Mouse (Mus musculus) macrophage (primary cell): Measurements from ENCODE around the gene Limd2. TPM values are rescaled to one million over a fixed set of nuclear protein-coding genes. Genes with fewer than 3 reads are reported as not detected.
A peak's percentile ranks its signal among the peaks of the same experiment; 100 is the strongest.

Experiments used
- H3K27ac ChIP-seq: fragments of 350-480 bp; formaldehyde crosslinking; 2 replicates; pipeline ENCODE4 v1.9.0; 2021
- H3K36me3 ChIP-seq: fragments of 350-480 bp; formaldehyde crosslinking; 2 replicates; pipeline ENCODE4 v1.9.0; 2021; ENCODE audit errors: inconsistent target
- H3K4me3 ChIP-seq: fragments of 350-480 bp; formaldehyde crosslinking; 2 replicates; pipeline ENCODE4 v1.9.0; 2021; ENCODE audit errors: inconsistent target
- H3K79me2 ChIP-seq: fragments of 350-480 bp; formaldehyde crosslinking; 2 replicates; pipeline ENCODE4 v1.9.0; 2021; ENCODE audit errors: inconsistent target
- WGBS: methylation state at CpG from one replicate; pipeline ENCODE4 v1.1.7; 2026; ENCODE audit warnings: inconsistent platforms; ENCODE audit not compliant: missing documents; 5-methylcytosine and 5-hydroxymethylcytosine counted together
- polyA plus RNA-seq: library from polyadenylated mRNA; stranded (reverse); fragments of 250-400 nt; gene quantifications from 3 replicates; pipeline ENCODE4 v1.2.4, GENCODE M21; 2018; ENCODE audit warnings: inconsistent platforms

Gene Limd2
- polyA plus RNA-seq, 1 experiment from 2014 or later = 80.3 TPM

GRCm38 (mm10) chr11:106159216-106159920 lies 1.3 kb downstream of the Limd2 start:
- H3K4me3 ChIP-seq = peak overlapping the region; percentile 69
- H3K36me3 ChIP-seq = peaks cover 16% of the 10 kb centered on the region; the same call in 1 of the 2 replicates
- H3K79me2 ChIP-seq = peaks cover 32% of the 10 kb centered on the region; the same call in 1 of the 2 replicates
- peak overlapping the region; percentile 79 for H3K27ac ChIP-seq
- 1% methylated on average over 22 of the region's 25 CpGs for WGBS

- peaks cover 11% of the 10 kb centered on the region; the same call in 1 of the 2 replicates for H3K36me3 ChIP-seq
- H3K79me2 ChIP-seq = peaks cover 32% of the 10 kb centered on the region; the same call in 1 of the 2 replicates
- H3K4me3 ChIP-seq = peak overlapping the region; percentile 69
- 17% methylated on average over 9 of the region's 9 CpGs for WGBS
- H3K27ac ChIP-seq = peak overlapping the region; percentile 79
These were observed 1.8 kb downstream of the Limd2 start for GRCm38 (mm10) chr11:106158930-106159215.

GRCm38 (mm10) chr11:106158081-106158929 lies 2.4 kb downstream of the Limd2 start:
- peaks cover 5% of the 10 kb centered on the region; the same call in 1 of the 2 replicates for H3K36me3 ChIP-seq

GRCm38 (mm10) chr11:106157154-106157553 lies 3.5 kb downstream of the Limd2 start:
- no peak overlapping the region for H3K27ac ChIP-seq
- WGBS = 80% methylated on average over 7 of the region's 7 CpGs
- H3K4me3 ChIP-seq = no peak overlapping the region

More at GRCm38 (mm10) chr11:106158081-106158929, 2.4 kb downstream of the Limd2 start:
- peaks cover 32% of the 10 kb centered on the region; the same call in 1 of the 2 replicates for H3K79me2 ChIP-seq
- H3K27ac ChIP-seq = peak overlapping the region; percentile 79
- H3K4me3 ChIP-seq = peak overlapping the region; percentile 69
- WGBS = 32% methylated on average over 14 of the region's 14 CpGs

GRCm38 (mm10) chr11:106156257-106156656 lies 4.4 kb downstream of the Limd2 start:
- H3K79me2 ChIP-seq = peaks cover 32% of the 10 kb centered on the region; the same call in 1 of the 2 replicates
- 100% methylated on average over 1 of the region's 1 CpGs for WGBS
- H3K4me3 ChIP-seq = no peak overlapping the region
- H3K36me3 ChIP-seq = peaks cover 12% of the 10 kb centered on the region
- H3K27ac ChIP-seq = no peak overlapping the region

More at GRCm38 (mm10) chr11:106157154-106157553, 3.5 kb downstream of the Limd2 start:
- H3K36me3 ChIP-seq = peaks cover 3% of the 10 kb centered on the region; the same call in 1 of the 2 replicates
- peaks cover 32% of the 10 kb centered on the region; the same call in 1 of the 2 replicates for H3K79me2 ChIP-seq

GRCm38 (mm10) chr11:106155761-106156160 lies 4.9 kb downstream of the Limd2 start:
- H3K4me3 ChIP-seq = no peak overlapping the region
- WGBS = 24% methylated on average over 2 of the region's 3 CpGs
- H3K27ac ChIP-seq = no peak overlapping the region
- peaks cover 32% of the 10 kb centered on the region; the same call in 1 of the 2 replicates for H3K79me2 ChIP-seq
- H3K36me3 ChIP-seq = peaks cover 17% of the 10 kb centered on the region

GRCm38 (mm10) chr11:106154770-106155169 lies 5.9 kb downstream of the Limd2 start:
- Histone ChIP-seq H3K27ac (no peak overlapping the region), H3K4me3 (no peak overlapping the region), H3K36me3 (peaks cover 27% of the 10 kb centered on the region), H3K79me2 (peaks cover 32% of the 10 kb centered on the region; the same call in 1 of the 2 replicates)
- WGBS = 88% methylated on average over 2 of the region's 2 CpGs

GRCm38 (mm10) chr11:106154091-106154490 lies 6.6 kb downstream of the Limd2 start:
- Histone ChIP-seq H3K36me3 (peaks cover 34% of the 10 kb centered on the region), H3K4me3 (no peak overlapping the region), H3K79me2 (peaks cover 28% of the 10 kb centered on the region; the same call in 1 of the 2 replicates), H3K27ac (peak overlapping the region; percentile 46)
- 85% methylated on average over 3 of the region's 5 CpGs for WGBS

- peaks cover 8% of the 10 kb centered on the region; the same call in 1 of the 2 replicates for H3K79me2 ChIP-seq
- H3K36me3 ChIP-seq = peaks cover 42% of the 10 kb centered on the region
- no peak overlapping the region for H3K4me3 ChIP-seq
- 87% methylated on average over 8 of the region's 8 CpGs for WGBS
- H3K27ac ChIP-seq = no peak overlapping the region
These were observed 8.5 kb downstream of the Limd2 start for GRCm38 (mm10) chr11:106152132-106152531.

- H3K79me2 ChIP-seq = no peaks in the 10 kb centered on the region
- H3K4me3 ChIP-seq = no peak overlapping the region
- peaks cover 42% of the 10 kb centered on the region for H3K36me3 ChIP-seq
- WGBS = 100% methylated on average over 3 of the region's 3 CpGs
- no peak overlapping the region for H3K27ac ChIP-seq
These were observed 9.4 kb downstream of the Limd2 start for GRCm38 (mm10) chr11:106151219-106151618.

- peak overlapping the region; percentile 25 for H3K4me3 ChIP-seq
- WGBS = under 1% methylated on average over 8 of the region's 8 CpGs
These were observed 25.8 kb downstream of the Limd2 start for GRCm38 (mm10) chr11:106134580-106135528.

GRCm38 (mm10) chr11:106132516-106132915 lies 28.1 kb downstream of the Limd2 start:
- whole genome bisulfite sequencing = 95% methylated on average over 5 of the region's 5 CpGs
- H3K4me3 ChIP-seq = no peak overlapping the region

More at GRCm38 (mm10) chr11:106134580-106135528, 25.8 kb downstream of the Limd2 start:
- H3K36me3 ChIP-seq = no peaks in the 10 kb centered on the region; the same call in 1 of the 2 replicates
- H3K27ac ChIP-seq = peak overlapping the region; percentile 99
- H3K79me2 ChIP-seq = peaks cover 70% of the 10 kb centered on the region

GRCm38 (mm10) chr11:106129477-106129876 lies 31.2 kb downstream of the Limd2 start:
- WGBS = 29% methylated on average over 1 of the region's 1 CpGs
- peaks cover 89% of the 10 kb centered on the region for H3K79me2 ChIP-seq
- H3K4me3 ChIP-seq = no peak overlapping the region
- no peak overlapping the region for H3K27ac ChIP-seq
- peaks cover 14% of the 10 kb centered on the region; the same call in 1 of the 2 replicates for H3K36me3 ChIP-seq

More at GRCm38 (mm10) chr11:106132516-106132915, 28.1 kb downstream of the Limd2 start:
- H3K79me2 ChIP-seq = peaks cover 72% of the 10 kb centered on the region
- H3K36me3 ChIP-seq = no peaks in the 10 kb centered on the region; the same call in 1 of the 2 replicates
- no peak overlapping the region for H3K27ac ChIP-seq
